Mouse (Mus musculus): ENCODE measurements around the gene Rpl10. TPM values are rescaled to one million over a fixed set of nuclear protein-coding genes. Genes with fewer than 3 reads are reported as not detected.
A peak's percentile ranks its signal among the peaks of the same experiment; 100 is the strongest.

Rpl10 gene
- 100 to 1,000 TPM; 137 to 162 TPM for total RNA-seq (2021)

DNA sequence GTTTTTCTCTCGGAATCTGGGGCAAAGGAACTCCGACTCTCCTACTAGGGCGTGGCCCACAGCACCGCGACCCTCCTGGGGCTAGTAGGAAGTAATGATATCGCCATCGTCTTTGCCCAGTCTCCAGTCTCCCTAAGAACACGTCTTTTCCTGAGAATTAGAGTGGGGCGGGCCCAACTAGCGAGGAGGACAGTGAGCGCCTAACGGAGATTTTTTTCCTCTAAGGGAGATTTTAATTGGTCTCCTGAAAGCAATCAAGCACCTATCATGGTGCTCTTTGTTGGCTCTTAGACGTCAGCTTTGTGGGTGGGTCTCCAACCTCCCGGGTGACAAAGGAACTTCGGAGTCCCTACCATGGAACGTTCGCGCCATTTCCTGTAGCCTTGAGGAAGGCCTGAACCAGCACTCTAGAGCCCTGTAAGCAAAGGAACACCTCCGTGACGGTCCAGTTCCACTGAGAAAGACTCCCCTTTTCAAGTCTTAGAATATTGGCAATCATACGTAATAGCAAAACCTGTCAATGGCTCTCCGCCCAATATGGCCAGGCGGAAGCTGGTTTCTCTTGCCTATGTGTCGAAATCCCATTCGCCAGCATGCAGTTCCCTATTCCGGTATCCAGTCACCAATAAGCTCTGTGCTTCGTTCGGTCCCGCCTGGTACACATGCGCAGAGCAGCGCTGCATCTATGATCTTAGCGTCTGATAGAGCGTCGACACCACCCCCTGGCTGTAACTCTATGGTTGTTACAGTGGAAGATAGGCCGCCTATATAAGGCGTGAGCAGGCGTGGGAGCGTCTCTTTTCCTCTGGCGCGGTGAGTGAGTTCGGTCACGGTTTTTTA, at the start of gene Rpl10:
Gene Rpl10, plus strand, starts transcription at position 751 of the 840 bp plus-strand sequence.
- DNase-seq (ENCODE audit: low spot score in 2 of 2) = peak; percentile 89 to 97
- intact Hi-C loops (cut with DNase I) = loop anchor here (2.0 kb wide), 2 partner anchors 15 to 303 kb away; partner anchors contain the start of genes Emd and Hcfc1

DNA sequence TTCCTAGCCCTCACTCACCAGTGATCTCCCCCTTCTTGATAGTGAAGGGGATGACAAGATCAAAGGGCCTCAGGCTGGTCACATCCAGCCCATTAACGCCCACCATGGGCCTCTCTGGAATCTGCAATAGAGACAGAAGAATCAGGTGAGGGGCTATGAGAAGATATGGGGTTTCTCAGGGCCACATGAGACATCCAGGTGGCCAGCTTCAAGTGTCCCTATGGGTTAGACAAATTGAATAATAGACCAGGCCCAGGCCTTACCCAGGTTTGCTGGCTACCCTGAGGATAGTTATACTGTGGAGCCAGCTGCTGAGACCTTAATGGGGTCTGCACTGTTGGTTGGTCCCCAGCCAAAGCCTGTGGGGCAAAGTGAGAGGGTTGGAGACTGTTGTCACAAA, 40.6 kb upstream of the Rpl10 start:
- intact Hi-C loops (cut with DNase I) = no loop called here
- no peak for DNase-seq (ENCODE audit: low spot score in 2 of 2)

DNA sequence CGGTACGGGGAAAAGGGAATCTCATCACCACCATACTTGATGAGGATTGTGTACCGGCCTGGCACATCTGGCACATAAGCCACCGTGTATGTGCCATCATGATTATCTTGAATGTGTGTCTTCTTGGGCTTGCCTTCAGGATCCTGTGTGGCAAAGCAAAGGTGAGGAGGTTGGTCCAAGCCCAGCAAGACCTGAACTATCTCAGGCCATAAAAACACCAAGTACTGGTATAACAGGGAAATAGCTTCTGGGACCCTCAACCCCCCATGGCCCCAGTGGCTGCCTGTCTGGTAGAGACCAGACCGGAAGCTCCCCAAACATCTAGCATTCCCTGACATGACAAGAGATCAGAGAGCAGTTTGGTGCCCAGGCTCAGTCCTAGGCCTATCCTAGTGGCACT, 37.4 kb upstream of the Rpl10 start:
- intact Hi-C loops (cut with DNase I) = no loop called here
- DNase-seq (ENCODE audit: low spot score in 2 of 2) = no peak

DNA sequence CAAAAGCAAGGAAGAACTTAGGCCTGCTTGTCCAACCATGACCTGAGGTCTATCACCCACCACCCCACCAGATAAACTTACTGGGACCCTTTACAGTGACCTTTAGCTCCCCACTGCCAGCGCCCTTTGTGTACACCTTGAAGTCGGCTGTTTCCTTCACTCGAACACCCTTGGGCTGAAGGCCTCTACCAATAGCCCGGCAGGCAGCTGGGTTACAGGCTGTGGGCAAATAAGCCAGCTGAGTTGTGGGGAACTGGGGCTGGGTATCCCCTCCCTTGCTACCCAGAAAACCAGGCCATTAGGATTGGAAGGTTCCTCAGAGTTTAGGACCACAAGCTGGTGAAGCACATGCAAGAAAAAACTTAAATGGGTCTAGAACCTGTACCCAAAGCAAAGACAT, 30.3 kb upstream of the Rpl10 start:
- no peak for DNase-seq (ENCODE audit: low spot score in 2 of 2)
- intact Hi-C loops (cut with DNase I) = loop anchor here (10.0 kb wide), 1 partner anchor 156 kb away; no protein-coding TSS in a partner anchor

DNA sequence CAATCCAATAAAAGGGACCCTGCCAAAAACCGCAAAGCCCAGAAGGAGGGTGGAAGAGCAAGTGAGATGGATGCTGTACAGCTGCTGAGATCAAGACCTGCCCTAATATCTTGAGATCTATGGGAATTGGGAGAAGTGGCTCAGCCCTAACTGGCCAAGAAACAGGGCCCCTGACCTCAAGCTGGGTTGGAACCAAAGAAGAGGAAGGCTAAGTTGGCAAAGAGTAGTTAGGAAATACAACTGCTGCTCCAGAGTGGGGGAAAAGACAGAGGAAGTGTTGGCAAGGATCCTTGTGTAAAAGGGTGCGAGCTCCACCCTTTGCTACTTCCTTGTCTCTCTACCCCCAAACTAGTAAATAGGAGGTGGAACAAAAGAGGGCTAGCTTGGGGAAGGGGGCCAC, 27.2 kb upstream of the Rpl10 start:
- peak in 1 of 2 experiments; percentile 2 for DNase-seq (ENCODE audit: low spot score in 2 of 2)
- intact Hi-C loops (cut with DNase I) = loop anchor here (10.0 kb wide), 1 partner anchor 159 kb away; no protein-coding TSS in a partner anchor

DNA sequence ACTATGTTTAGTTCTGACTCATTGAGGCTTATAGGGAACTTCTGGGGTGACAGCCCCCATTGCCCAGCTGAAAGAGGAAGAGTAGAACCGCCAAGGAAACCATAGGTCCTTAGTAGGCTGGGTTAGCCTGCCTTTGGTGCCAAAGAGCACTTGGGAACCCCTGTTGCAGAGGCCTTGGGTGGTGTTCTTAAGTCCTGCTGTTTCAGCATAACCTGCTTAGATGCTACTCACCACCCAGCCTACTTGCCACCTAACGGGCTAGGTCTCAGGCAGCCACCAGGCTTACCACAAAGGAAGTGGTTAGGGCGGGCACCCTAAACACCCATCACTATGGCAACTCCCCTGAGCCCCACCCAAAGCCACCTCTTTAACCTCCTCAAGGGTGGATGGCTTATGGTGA, 26.8 kb upstream of the Rpl10 start:
- intact Hi-C loops (cut with DNase I) = loop anchor here (10.0 kb wide), 1 partner anchor 159 kb away; no protein-coding TSS in a partner anchor
- no peak for DNase-seq (ENCODE audit: low spot score in 2 of 2)

DNA sequence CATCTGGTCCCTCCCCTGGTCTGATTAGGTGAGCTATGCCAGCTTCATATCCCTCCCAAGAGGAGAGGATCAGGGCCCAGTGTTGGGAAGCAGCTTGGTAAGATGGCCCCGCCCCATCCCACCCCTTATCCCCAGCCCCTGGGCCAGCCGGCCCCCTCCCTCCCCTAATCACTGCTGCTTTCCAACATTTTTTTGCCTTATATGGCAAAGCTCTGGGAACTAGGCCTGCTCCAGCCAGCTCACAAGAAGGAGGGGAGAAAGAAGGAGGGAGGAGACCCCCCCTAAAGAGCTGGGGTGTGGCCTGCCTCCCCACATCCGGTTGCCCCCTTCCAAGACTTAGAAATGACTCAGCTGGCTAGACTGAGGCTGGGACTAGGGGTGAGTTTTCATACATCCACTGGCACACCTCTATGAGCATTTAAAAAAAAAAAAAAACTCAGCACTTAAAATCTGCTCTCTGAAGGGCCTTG, 26.0 kb upstream of the Rpl10 start:
- intact Hi-C loops (cut with DNase I) = loop anchor here (5.0 to 10.0 kb wide), 4 partner anchors 127 to 277 kb away; partner anchors contain the start of genes Fam3a, Hcfc1 and Ikbkg
- DNase-seq (ENCODE audit: low spot score in 2 of 2) = peak in 1 of 2 experiments; percentile 22

DNA sequence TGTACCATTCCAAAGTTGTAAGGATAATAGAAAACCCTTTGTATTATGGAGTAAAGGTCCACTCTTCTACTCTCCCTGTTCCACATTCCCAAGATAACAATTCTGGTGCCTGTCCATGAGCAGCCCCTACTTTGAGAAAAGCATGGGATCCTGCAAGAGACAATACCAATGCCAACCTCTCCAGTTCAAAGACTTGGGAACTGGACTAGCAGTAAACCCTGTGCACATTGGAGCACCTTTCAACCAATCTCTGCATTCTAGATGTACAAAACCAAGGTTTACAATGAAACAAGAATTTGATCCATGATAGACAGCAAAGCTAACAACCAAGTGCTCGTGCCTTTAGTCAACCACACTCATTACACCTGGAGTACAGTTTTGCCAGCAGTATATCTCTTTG, 25.5 kb upstream of the Rpl10 start:
- intact Hi-C loops (cut with DNase I) = loop anchor here (5.0 to 10.0 kb wide), 4 partner anchors 128 to 278 kb away; partner anchors contain the start of genes Fam3a, Hcfc1 and Ikbkg
- no peak for DNase-seq (ENCODE audit: low spot score in 2 of 2)

DNA sequence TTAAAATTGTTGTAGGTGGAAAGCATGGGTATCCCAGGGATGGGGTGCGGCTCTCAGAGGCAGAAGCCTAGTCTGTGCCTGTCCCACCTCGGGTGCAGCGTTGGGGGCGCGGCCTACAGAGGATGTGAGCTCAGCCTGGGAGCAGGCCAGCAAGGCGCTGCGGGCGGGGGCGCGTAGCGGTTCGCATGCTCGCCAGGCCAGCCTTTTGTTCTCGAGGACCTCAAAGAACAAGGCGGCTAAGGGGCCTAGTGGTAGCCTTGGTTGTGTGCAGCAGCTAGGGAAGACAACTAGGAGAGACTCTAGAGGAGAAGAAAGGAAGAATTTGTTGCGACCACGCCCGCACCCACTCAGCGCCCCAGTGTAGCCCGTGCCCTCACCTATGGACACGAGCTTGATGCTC, 24.9 kb upstream of the Rpl10 start:
- peak; percentile 42 to 57 for DNase-seq (ENCODE audit: low spot score in 2 of 2)
- intact Hi-C loops (cut with DNase I) = loop anchor here (5.0 to 10.0 kb wide), 4 partner anchors 128 to 278 kb away; partner anchors contain the start of genes Fam3a, Hcfc1 and Ikbkg

DNA sequence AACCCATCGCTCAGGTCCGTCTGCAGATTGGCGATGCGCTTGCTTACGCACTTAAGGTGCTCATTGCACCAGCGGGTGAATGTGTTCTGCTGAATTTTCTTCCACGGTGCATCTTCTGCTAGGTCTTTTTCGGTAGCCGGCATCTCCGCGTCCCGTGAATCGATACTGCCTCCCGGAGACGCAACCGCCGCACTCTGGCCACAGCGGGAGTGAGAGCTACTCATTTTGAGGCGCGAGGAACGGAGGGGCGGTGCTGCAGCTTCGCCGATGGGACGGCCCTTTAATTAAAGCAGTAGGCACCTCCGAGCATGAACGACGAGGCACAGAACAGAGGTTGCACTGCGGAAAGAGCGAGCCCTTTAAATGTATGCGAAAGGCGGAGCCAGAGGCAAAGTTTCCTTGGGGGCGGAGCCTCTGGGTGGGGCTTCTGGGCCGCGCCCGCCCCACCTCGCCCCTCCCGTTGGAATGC, 24.4 kb upstream of the Rpl10 start:
- peak; percentile 82 to 94 for DNase-seq (ENCODE audit: low spot score in 2 of 2)

DNA sequence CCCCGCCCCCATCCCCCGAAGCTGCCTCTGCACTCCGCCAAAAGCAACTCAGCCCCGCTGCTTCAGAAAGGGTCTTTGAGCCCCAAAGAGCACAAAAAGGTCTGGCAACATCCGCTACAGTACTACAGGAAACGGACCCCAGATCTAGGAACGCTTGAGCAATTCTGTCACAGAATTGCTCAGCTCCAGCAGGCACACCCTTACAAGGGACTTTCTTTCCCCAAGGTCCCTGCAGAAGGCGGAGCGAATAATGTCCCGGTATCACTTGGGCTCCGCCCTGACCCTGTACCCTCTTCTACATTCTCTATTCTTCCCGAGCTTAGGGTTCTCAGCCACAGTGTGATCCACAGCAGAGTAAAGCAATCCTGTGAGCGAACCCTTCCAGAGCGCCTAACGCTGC, 23.9 kb upstream of the Rpl10 start:
- DNase-seq (ENCODE audit: low spot score in 2 of 2) = no peak
- intact Hi-C loops (cut with DNase I) = loop anchor here (5.0 to 10.0 kb wide), 4 partner anchors 129 to 279 kb away; partner anchors contain the start of genes Fam3a, Hcfc1 and Ikbkg

More for the DNA sequence above, 24.4 kb upstream of the Rpl10 start:
- intact Hi-C loops (cut with DNase I) = loop anchor here (5.0 to 10.0 kb wide), 4 partner anchors 129 to 279 kb away; partner anchors contain the start of genes Fam3a, Hcfc1 and Ikbkg

DNA sequence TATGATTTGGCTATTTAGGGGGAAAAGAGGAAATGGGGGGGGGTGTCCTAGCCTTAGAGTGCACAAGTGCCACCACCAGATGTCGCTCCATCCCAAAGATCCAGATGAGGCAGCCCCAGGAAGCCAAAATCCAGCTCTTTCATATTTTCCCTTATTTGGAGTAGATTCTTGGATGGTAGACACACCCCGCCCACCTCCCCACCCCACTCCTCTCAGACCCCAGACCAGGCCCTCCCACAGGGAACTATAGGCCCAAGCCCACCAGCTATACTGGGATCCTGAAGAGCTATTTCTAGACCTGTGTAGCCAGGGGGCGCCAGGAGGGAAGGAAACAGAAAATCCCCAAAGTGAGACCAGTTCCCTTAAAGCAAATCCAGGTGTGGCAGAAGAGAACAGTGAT, 22.0 kb upstream of the Rpl10 start:
- intact Hi-C loops (cut with DNase I) = loop anchor here (1.0 to 10.0 kb wide), 5 partner anchors 131 to 281 kb away; partner anchors contain the start of genes Fam3a, Hcfc1 and Ikbkg
- peak; percentile 25 to 42 for DNase-seq (ENCODE audit: low spot score in 2 of 2)

DNA sequence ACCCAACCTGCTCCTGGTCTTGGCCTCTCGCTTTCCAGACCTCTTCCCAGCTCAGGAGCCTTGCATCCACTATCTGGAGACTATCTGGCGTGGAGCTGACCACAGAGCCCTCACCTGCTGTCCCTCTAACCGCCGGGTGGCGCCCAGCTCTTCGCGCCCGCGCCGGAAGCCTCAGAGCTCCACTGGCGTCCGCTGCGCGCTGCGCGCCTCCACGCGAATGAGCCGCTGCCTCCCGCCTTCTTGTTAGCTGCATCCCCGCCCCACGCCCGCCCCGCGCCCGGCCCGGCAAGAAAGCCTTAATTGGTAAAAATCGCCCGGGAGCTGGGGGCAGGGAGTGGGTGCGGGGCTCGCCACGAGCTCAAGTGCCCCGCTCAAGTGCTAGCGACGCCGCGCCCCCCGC, 21.0 kb upstream of the Rpl10 start, which contains the start of gene Flna:
Gene Flna, minus strand, starts transcription at position 206 of the 400 bp plus-strand sequence.
- intact Hi-C loops (cut with DNase I) = loop anchor here (5.0 to 10.0 kb wide), 4 partner anchors 132 to 282 kb away; partner anchors contain the start of genes Fam3a, Hcfc1 and Ikbkg
- peak; percentile 58 to 64 for DNase-seq (ENCODE audit: low spot score in 2 of 2)

DNA sequence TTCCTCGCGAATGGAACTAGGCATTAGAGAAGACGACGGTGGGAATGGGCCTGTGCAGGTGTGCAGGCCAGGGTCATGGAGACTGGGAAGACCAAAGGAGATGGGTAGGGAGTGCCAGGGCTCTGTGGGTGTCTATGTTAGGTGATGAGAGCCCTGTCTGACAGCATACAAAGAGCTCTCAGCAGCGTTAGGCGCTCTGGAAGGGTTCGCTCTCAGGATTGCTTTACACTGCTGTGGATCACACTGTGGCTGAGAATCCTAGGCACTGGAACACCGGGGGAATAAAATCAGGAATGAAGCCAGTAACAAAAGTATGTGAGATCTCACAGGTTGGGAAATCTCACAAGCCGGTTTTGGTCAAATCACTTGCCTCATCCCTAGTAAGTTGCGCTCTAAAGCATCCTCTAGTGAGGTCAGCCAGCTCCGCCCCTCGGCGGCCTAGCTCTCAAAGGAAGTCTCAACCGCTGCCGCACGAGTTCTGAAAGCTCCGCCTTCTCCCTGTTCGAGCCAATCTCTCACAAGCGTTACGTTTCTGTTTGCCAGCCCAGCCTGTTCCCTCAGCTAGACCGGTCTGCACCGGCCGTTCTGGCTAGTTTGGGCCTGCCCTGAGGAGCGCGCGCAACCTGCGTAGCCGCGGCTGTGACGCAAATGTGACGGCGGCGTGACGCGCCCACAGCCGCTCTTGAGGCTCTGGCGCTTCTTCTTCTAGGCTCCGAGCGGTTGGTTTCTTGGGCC, 16.3 kb upstream of the Rpl10 start, which contains the start of gene Emd:
Gene Emd, plus strand, starts transcription at position 535 of the 735 bp plus-strand sequence.
- intact Hi-C loops (cut with DNase I) = loop anchor here (2.0 kb wide), 1 partner anchor 16 kb away; the partner anchor contains the start of gene Rpl10
- DNase-seq (ENCODE audit: low spot score in 2 of 2) = peak; percentile 86 to 95

DNA sequence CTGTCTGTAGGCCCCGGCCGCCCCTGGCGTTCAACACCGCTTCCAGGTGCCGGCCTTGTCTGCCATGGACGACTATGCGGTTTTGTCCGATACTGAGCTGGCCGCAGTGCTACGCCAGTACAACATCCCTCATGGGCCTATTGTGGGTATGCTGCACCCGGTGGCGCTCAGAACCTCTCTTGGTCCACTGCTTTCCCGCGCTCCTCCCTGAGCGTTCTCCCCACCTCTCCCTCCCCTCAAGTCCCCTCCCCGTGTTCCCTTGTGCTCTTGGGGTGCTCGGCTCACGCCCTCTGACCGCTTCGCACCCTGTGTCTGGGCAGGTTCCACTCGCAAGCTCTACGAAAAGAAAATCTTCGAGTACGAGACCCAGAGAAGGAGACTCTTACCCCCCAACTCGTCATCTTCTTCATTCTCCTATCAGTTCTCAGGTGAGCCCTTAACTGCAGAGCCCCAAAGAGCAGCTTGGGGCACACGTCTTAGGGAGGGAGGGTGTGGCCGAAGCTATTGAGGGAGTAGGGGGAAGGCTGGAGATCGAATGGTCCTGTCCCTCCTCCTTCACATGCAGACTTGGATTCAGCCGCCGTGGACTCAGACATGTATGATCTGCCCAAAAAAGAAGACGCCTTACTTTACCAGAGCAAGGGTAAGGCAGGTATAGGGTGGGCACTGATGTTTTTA, 15.6 kb upstream of the Rpl10 start:
- intact Hi-C loops (cut with DNase I) = loop anchor here (2.0 kb wide), 1 partner anchor 16 kb away; the partner anchor contains the start of gene Rpl10
- no peak for DNase-seq (ENCODE audit: low spot score in 2 of 2)

DNA sequence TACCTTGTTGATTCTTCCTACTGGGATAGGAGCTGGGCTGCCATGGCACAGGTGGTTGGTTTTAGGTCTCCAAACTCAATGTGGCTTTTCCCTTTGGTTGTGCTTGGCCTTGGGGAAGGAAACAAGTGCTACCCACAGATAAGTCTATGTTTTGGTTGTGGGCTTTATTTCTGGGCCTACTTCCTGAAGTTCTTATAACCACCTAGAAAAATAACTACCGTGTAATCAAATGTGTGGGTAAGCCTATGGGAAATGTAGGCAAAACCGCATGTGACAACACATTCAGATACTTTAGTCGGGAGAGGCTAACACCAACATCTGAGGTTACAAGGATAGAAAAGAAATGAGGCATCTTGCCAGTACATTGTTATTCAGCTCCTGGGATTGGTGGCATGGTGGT, 12.9 kb upstream of the Rpl10 start:
- DNase-seq (ENCODE audit: low spot score in 2 of 2) = no peak
- intact Hi-C loops (cut with DNase I) = no loop called here

DNA sequence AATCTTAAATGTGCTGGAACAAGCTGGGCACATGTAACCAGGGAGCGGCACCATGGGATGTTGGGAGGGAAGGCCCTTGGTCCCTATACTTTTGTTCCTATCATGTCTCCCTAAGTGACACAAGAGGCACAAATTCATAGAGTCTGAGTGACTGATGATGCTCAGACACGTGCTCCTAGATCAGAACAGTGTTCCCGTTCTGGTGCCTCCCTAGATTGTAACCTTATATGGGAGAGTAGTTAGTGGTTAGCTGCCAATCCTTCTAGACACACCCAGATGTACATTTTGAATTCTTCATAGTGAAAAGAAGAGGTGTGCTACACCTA, 913 bp upstream of the Rpl10 start:
- DNase-seq (ENCODE audit: low spot score in 2 of 2) = no peak
- intact Hi-C loops (cut with DNase I) = loop anchor here (2.0 kb wide), 2 partner anchors 15 to 303 kb away; partner anchors contain the start of genes Emd and Hcfc1

DNA sequence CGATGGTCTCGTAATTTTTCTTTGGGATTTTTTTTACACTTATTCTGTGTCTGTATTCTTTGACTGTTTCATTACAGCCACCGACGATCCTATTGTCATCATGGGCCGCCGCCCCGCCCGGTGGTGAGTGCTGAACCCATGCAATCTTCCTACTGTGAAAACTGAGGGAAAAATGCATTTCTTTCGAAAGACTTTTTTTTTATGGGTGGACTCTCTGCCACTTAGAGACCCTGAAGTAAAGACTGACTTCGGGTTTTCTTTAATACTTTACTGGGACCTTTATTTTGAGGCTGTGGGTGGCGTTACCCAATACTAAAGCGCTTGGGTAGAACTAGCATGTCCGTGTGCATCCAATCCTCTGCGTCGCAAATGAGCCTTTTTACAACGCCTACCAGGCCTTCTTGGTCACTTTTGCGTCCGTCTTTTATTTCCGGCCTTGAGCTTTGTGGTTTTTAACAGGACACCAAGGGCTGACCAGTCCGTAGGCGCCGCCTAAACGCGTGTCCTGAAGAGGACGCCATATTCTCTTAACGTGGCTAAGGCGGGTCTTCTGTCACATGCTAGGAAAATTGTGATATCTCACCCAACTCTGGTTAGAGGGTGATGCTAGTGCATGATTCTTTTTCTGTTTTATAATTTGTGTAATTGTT, 415 bp downstream of the Rpl10 start:
- intact Hi-C loops (cut with DNase I) = loop anchor here (2.0 kb wide), 2 partner anchors 16 to 304 kb away; partner anchors contain the start of genes Emd and Hcfc1
- peak; percentile 14 to 18 for DNase-seq (ENCODE audit: low spot score in 2 of 2)

All from left cerebral cortex, postnatal 25 days (tissue).